Mouse (Mus musculus): ENCODE data around the gene Nynrin. TPM values are rescaled to one million over a fixed set of nuclear protein-coding genes. Genes with fewer than 3 reads are reported as not detected.

Gene Nynrin
- polyA plus RNA-seq, 1 experiment from 2014 or later: 12.2 TPM

- WGBS: 48% methylated on average over 8 of the region's 8 CpGs
- Histone ChIP-seq H3K9ac (ENCODE audit: low read depth, low read length) (no peak overlapping the region), H3K4me2 (no peak overlapping the region), H3K27me3 (replicated peaks; ENCODE audit: control insufficient read depth, insufficient read depth, low read length) (no peaks in the 10 kb centered on the region), H3K27ac (ENCODE audit: low read depth, low read length) (no peak overlapping the region; the same call in 1 of the 2 replicates), H3K9me3 (ENCODE audit: control insufficient read depth, low read length) (no peaks in the 10 kb centered on the region), H3K4me3 (ENCODE audit: low read depth, low read length) (no peak overlapping the region), H3K4me1 (replicated peaks; ENCODE audit: control insufficient read depth, insufficient read depth, low read length) (peaks cover 35% of the 10 kb centered on the region), H3K36me3 (ENCODE audit: control insufficient read depth, insufficient read depth, low read length) (no peaks in the 10 kb centered on the region; the same call in 1 of the 2 replicates)
- ATAC-seq (replicated peaks; ENCODE audit: low FRiP score) (no peak), DNase-seq (ENCODE audit: low spot score) (no peak)
These were observed 27.2 kb downstream of the Nynrin start for GRCm38 (mm10) chr14:55880982-55881381.

GRCm38 (mm10) chr14:55882171-55882641, 28.4 kb downstream of the Nynrin start:
- 0 out of 2 replicates have a peak overlapping the region, but pooled peaks have one; percentile 16 for H3K4me2 ChIP-seq
- no peaks in the 10 kb centered on the region for H3K27me3 ChIP-seq (replicated peaks; ENCODE audit: control insufficient read depth, insufficient read depth, low read length)
- H3K4me3 ChIP-seq (ENCODE audit: low read depth, low read length): no peak overlapping the region
- DNase-seq (ENCODE audit: low spot score) (no peak), ATAC-seq (replicated peaks; ENCODE audit: low FRiP score) (peak; percentile 30; the same call in 1 of the 2 replicates)
- H3K4me1 ChIP-seq (replicated peaks; ENCODE audit: control insufficient read depth, insufficient read depth, low read length): peaks cover 45% of the 10 kb centered on the region
- no peaks in the 10 kb centered on the region for H3K9me3 ChIP-seq (ENCODE audit: control insufficient read depth, low read length)
- 44% methylated on average over 6 of the region's 6 CpGs for WGBS
- H3K9ac ChIP-seq (ENCODE audit: low read depth, low read length): no peak overlapping the region
- peak overlapping the region; percentile 69; the same call in 1 of the 2 replicates for H3K27ac ChIP-seq (ENCODE audit: low read depth, low read length)
- peaks cover 9% of the 10 kb centered on the region for H3K36me3 ChIP-seq (ENCODE audit: control insufficient read depth, insufficient read depth, low read length)

- H3K4me3 ChIP-seq (ENCODE audit: low read depth, low read length): no peak overlapping the region
- H3K9ac ChIP-seq (ENCODE audit: low read depth, low read length): no peak overlapping the region
- DNase-seq (ENCODE audit: low spot score) (no peak), ATAC-seq (replicated peaks; ENCODE audit: low FRiP score) (no peak)
- 0 out of 2 replicates have a peak overlapping the region, but pooled peaks have one; percentile 3 for H3K27ac ChIP-seq (ENCODE audit: low read depth, low read length)
- peaks cover 41% of the 10 kb centered on the region for H3K4me1 ChIP-seq (replicated peaks; ENCODE audit: control insufficient read depth, insufficient read depth, low read length)
- H3K4me2 ChIP-seq: no peak overlapping the region
- 90% methylated on average over 13 of the region's 13 CpGs for WGBS
- no peaks in the 10 kb centered on the region for H3K27me3 ChIP-seq (replicated peaks; ENCODE audit: control insufficient read depth, insufficient read depth, low read length)
- H3K36me3 ChIP-seq (ENCODE audit: control insufficient read depth, insufficient read depth, low read length): peaks cover 17% of the 10 kb centered on the region
- H3K9me3 ChIP-seq (ENCODE audit: control insufficient read depth, low read length): no peaks in the 10 kb centered on the region
These were observed 29.4 kb downstream of the Nynrin start for GRCm38 (mm10) chr14:55883149-55883661.

GRCm38 (mm10) chr14:55883663-55884062, 29.9 kb downstream of the Nynrin start:
- no peaks in the 10 kb centered on the region for H3K9me3 ChIP-seq (ENCODE audit: control insufficient read depth, low read length)
- DNase-seq (ENCODE audit: low spot score) (no peak), ATAC-seq (replicated peaks; ENCODE audit: low FRiP score) (no peak)
- H3K4me2 ChIP-seq: peak overlapping the region; percentile 85
- peaks cover 39% of the 10 kb centered on the region for H3K4me1 ChIP-seq (replicated peaks; ENCODE audit: control insufficient read depth, insufficient read depth, low read length)
- WGBS: 88% methylated on average over 12 of the region's 12 CpGs
- no peak overlapping the region for H3K4me3 ChIP-seq (ENCODE audit: low read depth, low read length)
- H3K27ac ChIP-seq (ENCODE audit: low read depth, low read length): peak overlapping the region; percentile 57; the same call in 1 of the 2 replicates
- H3K9ac ChIP-seq (ENCODE audit: low read depth, low read length): 0 out of 2 replicates have a peak overlapping the region, but pooled peaks have one; percentile 20
- no peaks in the 10 kb centered on the region for H3K27me3 ChIP-seq (replicated peaks; ENCODE audit: control insufficient read depth, insufficient read depth, low read length)
- H3K36me3 ChIP-seq (ENCODE audit: control insufficient read depth, insufficient read depth, low read length): peaks cover 21% of the 10 kb centered on the region

- 40% methylated on average over 4 of the region's 4 CpGs for WGBS
- H3K4me1 ChIP-seq (replicated peaks; ENCODE audit: control insufficient read depth, insufficient read depth, low read length): peaks cover 37% of the 10 kb centered on the region
- H3K4me3 ChIP-seq (ENCODE audit: low read depth, low read length): peak within 1 kb of the TSS; percentile 70
- no peaks in the 10 kb centered on the region for H3K9me3 ChIP-seq (ENCODE audit: control insufficient read depth, low read length)
- ATAC-seq (replicated peaks; ENCODE audit: low FRiP score) (no peak), DNase-seq (ENCODE audit: low spot score) (no peak)
- no peaks in the 10 kb centered on the region for H3K27me3 ChIP-seq (replicated peaks; ENCODE audit: control insufficient read depth, insufficient read depth, low read length)
- peaks cover 25% of the 10 kb centered on the region for H3K36me3 ChIP-seq (ENCODE audit: control insufficient read depth, insufficient read depth, low read length)
- peak within 1 kb of the TSS; percentile 80 for H3K27ac ChIP-seq (ENCODE audit: low read depth, low read length)
- peak within 1 kb of the TSS; percentile 85 for H3K4me2 ChIP-seq
- H3K9ac ChIP-seq (ENCODE audit: low read depth, low read length): peak within 1 kb of the TSS; percentile 77
These were observed 30.4 kb downstream of the Nynrin start, which contains the start of gene Cbln3 for GRCm38 (mm10) chr14:55884166-55884565. Gene Cbln3, minus strand, starts transcription at chr14:55884392.

DNA sequence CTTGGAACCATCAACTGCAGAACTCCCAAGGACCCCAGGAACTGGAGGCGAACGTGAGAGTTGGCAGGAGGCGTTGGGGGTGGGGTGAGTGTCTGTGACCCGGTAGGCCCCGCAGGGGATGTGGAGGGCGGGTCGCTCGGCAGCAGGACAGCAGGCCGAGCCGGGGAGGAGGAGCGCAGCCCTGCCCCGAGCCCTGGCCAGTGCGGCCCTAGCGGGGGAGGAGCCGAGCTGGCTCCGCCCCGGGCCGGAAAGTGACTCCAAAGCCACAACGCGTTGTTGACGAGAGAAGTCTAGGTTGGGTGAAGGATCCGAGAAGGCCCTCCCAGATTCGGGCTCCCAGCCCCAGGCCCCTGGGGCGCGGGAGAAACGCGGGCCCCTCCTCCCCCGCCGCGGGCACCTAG, 30.9 kb downstream of the Nynrin start, which contains the start of gene Khnyn:
Khnyn (plus strand) TSS at position 235 of the 401 bp plus-strand sequence.
- Histone ChIP-seq H3K27me3 (replicated peaks; ENCODE audit: control insufficient read depth, insufficient read depth, low read length) (no peaks in the 10 kb centered on the region), H3K9ac (ENCODE audit: low read depth, low read length) (peak within 1 kb of the TSS; percentile 77), H3K4me3 (ENCODE audit: low read depth, low read length) (peak within 1 kb of the TSS; percentile 70), H3K9me3 (ENCODE audit: control insufficient read depth, low read length) (no peaks in the 10 kb centered on the region), H3K4me1 (replicated peaks; ENCODE audit: control insufficient read depth, insufficient read depth, low read length) (peaks cover 36% of the 10 kb centered on the region), H3K36me3 (ENCODE audit: control insufficient read depth, insufficient read depth, low read length) (peaks cover 30% of the 10 kb centered on the region), H3K4me2 (peak within 1 kb of the TSS; percentile 85), H3K27ac (ENCODE audit: low read depth, low read length) (peak within 1 kb of the TSS; percentile 80)
- peak; percentile 92 for ATAC-seq (replicated peaks; ENCODE audit: low FRiP score)
- under 1% methylated on average over 27 of the region's 30 CpGs for WGBS
- DNase-seq (ENCODE audit: low spot score): peak; percentile 91

- WGBS: 1% methylated on average over 24 of the region's 30 CpGs
- H3K36me3 ChIP-seq (ENCODE audit: control insufficient read depth, insufficient read depth, low read length): peaks cover 33% of the 10 kb centered on the region
- DNase-seq (ENCODE audit: low spot score) (no peak), ATAC-seq (replicated peaks; ENCODE audit: low FRiP score) (peak; percentile 47; the same call in 1 of the 2 replicates)
- H3K4me2 ChIP-seq: peak overlapping the region; percentile 85
- H3K27me3 ChIP-seq (replicated peaks; ENCODE audit: control insufficient read depth, insufficient read depth, low read length): no peaks in the 10 kb centered on the region
- peak overlapping the region; percentile 70 for H3K4me3 ChIP-seq (ENCODE audit: low read depth, low read length)
- peak overlapping the region; percentile 80 for H3K27ac ChIP-seq (ENCODE audit: low read depth, low read length)
- peaks cover 36% of the 10 kb centered on the region for H3K4me1 ChIP-seq (replicated peaks; ENCODE audit: control insufficient read depth, insufficient read depth, low read length)
- peak overlapping the region; percentile 77 for H3K9ac ChIP-seq (ENCODE audit: low read depth, low read length)
- no peaks in the 10 kb centered on the region for H3K9me3 ChIP-seq (ENCODE audit: control insufficient read depth, low read length)
These were observed 31.4 kb downstream of the Nynrin start for GRCm38 (mm10) chr14:55885114-55885790.

GRCm38 (mm10) chr14:55885791-55886271, 32.0 kb downstream of the Nynrin start:
- H3K4me1 ChIP-seq (replicated peaks; ENCODE audit: control insufficient read depth, insufficient read depth, low read length): peaks cover 35% of the 10 kb centered on the region
- 4% methylated on average over 16 of the region's 16 CpGs for WGBS
- H3K4me3 ChIP-seq (ENCODE audit: low read depth, low read length): peak overlapping the region; percentile 70
- H3K27ac ChIP-seq (ENCODE audit: low read depth, low read length): peak overlapping the region; percentile 80
- no peak for DNase-seq (ENCODE audit: low spot score)
- no peak for ATAC-seq (replicated peaks; ENCODE audit: low FRiP score)
- peak overlapping the region; percentile 85 for H3K4me2 ChIP-seq
- H3K27me3 ChIP-seq (replicated peaks; ENCODE audit: control insufficient read depth, insufficient read depth, low read length): no peaks in the 10 kb centered on the region
- H3K9ac ChIP-seq (ENCODE audit: low read depth, low read length): peak overlapping the region; percentile 77
- peaks cover 33% of the 10 kb centered on the region for H3K36me3 ChIP-seq (ENCODE audit: control insufficient read depth, insufficient read depth, low read length)
- no peaks in the 10 kb centered on the region for H3K9me3 ChIP-seq (ENCODE audit: control insufficient read depth, low read length)
